Mouse (Mus musculus): ENCODE results near the gene Astn2. TPM values are rescaled to one million over a fixed set of nuclear protein-coding genes. Genes with fewer than 3 reads are reported as not detected.

The Astn2 gene
- polyA plus RNA-seq, 1 experiment: 0.65 TPM

DNA sequence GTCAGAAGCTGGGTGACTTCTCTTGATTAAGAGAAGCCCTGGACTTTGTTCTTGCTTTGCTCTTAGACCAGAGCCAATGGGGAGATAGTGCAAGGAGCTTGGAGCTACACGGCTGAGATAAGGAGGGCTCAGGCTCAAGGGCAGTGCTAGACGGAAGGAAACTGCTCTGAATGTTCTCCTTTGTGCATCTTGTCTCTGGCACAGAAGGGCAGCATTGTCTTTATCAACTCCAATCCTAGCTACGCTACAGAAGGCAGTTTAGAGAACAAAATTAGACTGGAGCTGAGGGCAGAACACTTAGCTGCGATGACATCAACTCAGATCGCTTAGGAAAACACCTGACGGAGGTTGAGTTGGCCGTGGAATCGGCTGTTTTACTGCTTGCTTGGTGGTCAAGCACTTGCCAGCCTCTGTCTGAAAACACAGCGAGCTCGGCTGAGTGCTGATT, 797.2 kb downstream of the Astn2 start:
- Histone ChIP-seq H3K36me3 (ENCODE audit: control insufficient read depth, insufficient read depth, low read length) (no peaks in the 10 kb centered on the region), H3K4me3 (ENCODE audit: control insufficient read depth, insufficient read depth, low read length) (no peak overlapping the region), H3K4me1 (replicated peaks; ENCODE audit: control insufficient read depth, insufficient read depth, low read length) (peaks cover 4% of the 10 kb centered on the region), H3K27ac (ENCODE audit: control insufficient read depth, insufficient read depth, low read length) (no peak overlapping the region), H3K27me3 (ENCODE audit: control insufficient read depth, insufficient read depth, low read length) (no peaks in the 10 kb centered on the region)
- TF ChIP-seq POLR2A (IDR thresholded peaks at IDR 0.05; ENCODE audit: control insufficient read depth, extremely low read depth, insufficient read depth, low read length, poor library complexity) (no peak), CTCF (IDR thresholded peaks at IDR 0.05; ENCODE audit: borderline replicate concordance, control insufficient read depth, extremely low read depth, insufficient read depth, low read length, poor library complexity) (no peak)
- WGBS: 95% methylated on average over 10 of the region's 10 CpGs
- no peak for DNase-seq

DNA sequence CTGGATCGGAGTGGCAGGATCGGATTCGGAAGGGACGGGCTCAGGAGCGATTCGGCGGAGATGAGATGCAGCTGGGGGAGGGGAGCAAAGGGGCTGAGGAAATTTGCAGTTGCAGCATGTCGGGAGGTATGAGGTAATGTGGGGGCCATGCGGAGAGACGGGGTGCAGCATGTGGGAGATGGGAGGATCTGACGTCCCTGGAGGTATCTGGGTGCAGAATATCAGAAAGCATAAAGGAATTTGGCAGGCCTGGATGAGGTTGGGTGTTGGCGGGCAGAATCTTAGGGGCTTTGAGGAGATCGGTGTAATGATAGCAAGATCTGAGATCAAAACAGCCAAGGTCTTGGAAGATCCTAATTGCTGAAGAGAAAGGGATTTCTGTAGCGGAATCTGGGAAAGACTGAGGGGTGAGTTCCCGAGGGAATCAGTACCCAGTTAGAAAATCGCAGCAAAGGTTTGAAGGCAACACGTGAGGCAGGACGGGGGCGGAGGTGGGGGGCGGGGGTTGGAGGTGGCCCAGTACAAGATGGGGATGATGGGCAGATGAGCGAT, 799.2 kb downstream of the Astn2 start:
- TF ChIP-seq POLR2A (IDR thresholded peaks at IDR 0.05; ENCODE audit: control insufficient read depth, extremely low read depth, insufficient read depth, low read length, poor library complexity): no peak
- TF ChIP-seq CTCF (IDR thresholded peaks at IDR 0.05; ENCODE audit: borderline replicate concordance, control insufficient read depth, extremely low read depth, insufficient read depth, low read length, poor library complexity): no peak
- WGBS: 1% methylated on average over 21 of the region's 21 CpGs
- Histone ChIP-seq H3K27ac (ENCODE audit: control insufficient read depth, insufficient read depth, low read length) (no peak overlapping the region), H3K4me1 (replicated peaks; ENCODE audit: control insufficient read depth, insufficient read depth, low read length) (peaks cover 4% of the 10 kb centered on the region), H3K36me3 (ENCODE audit: control insufficient read depth, insufficient read depth, low read length) (no peaks in the 10 kb centered on the region), H3K27me3 (ENCODE audit: control insufficient read depth, insufficient read depth, low read length) (no peaks in the 10 kb centered on the region), H3K4me3 (ENCODE audit: control insufficient read depth, insufficient read depth, low read length) (peak overlapping the region; percentile 89)
- DNase-seq: no peak

DNA sequence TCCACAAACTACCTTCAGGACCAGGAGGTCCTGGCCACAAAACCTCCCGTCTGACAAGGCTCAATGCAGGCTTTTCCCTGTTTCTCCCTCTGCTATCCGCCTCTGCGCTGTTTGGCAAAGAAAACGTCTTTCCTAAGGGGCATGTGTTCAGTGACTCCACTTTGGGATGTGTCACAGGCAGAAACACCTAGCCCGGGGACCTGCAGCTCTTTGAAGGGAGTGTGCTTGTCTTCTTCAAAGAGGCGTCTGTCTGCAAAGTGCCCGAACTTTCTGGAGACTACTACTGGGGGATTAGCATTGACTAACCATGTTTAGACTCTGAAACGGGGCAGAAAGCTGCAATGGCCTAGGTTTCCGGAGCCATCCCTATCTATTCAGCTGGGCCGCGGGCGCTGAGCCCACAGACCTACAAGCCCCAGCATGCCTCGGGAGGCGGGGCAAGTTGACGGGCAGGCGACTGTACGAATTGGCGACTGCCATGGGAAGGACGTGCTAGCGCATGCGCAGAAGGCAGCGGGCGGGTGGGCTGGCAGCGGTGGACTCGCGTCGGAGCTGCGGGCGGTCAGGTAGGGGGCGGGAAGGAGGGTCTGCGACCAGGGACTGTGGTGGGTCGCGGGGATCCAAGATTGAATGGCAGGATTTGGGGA, 799.8 kb downstream of the Astn2 start, which contains the start of gene Trim32:
Trim32 (plus strand) TSS at position 483 of the 647 bp plus-strand sequence.
- H3K4me1 ChIP-seq (replicated peaks; ENCODE audit: control insufficient read depth, insufficient read depth, low read length): peaks cover 4% of the 10 kb centered on the region
- 7% methylated on average over 33 of the region's 33 CpGs for WGBS
- no peak within 1 kb of the TSS for H3K27ac ChIP-seq (ENCODE audit: control insufficient read depth, insufficient read depth, low read length)
- H3K4me3 ChIP-seq (ENCODE audit: control insufficient read depth, insufficient read depth, low read length): peak within 1 kb of the TSS; percentile 89
- no peak for TF ChIP-seq CTCF (IDR thresholded peaks at IDR 0.05; ENCODE audit: borderline replicate concordance, control insufficient read depth, extremely low read depth, insufficient read depth, low read length, poor library complexity)
- peak; percentile 57 for TF ChIP-seq POLR2A (IDR thresholded peaks at IDR 0.05; ENCODE audit: control insufficient read depth, extremely low read depth, insufficient read depth, low read length, poor library complexity)
- peak; percentile 100 for DNase-seq
- no peaks in the 10 kb centered on the region for H3K27me3 ChIP-seq (ENCODE audit: control insufficient read depth, insufficient read depth, low read length)
- no peaks in the 10 kb centered on the region for H3K36me3 ChIP-seq (ENCODE audit: control insufficient read depth, insufficient read depth, low read length)

DNA sequence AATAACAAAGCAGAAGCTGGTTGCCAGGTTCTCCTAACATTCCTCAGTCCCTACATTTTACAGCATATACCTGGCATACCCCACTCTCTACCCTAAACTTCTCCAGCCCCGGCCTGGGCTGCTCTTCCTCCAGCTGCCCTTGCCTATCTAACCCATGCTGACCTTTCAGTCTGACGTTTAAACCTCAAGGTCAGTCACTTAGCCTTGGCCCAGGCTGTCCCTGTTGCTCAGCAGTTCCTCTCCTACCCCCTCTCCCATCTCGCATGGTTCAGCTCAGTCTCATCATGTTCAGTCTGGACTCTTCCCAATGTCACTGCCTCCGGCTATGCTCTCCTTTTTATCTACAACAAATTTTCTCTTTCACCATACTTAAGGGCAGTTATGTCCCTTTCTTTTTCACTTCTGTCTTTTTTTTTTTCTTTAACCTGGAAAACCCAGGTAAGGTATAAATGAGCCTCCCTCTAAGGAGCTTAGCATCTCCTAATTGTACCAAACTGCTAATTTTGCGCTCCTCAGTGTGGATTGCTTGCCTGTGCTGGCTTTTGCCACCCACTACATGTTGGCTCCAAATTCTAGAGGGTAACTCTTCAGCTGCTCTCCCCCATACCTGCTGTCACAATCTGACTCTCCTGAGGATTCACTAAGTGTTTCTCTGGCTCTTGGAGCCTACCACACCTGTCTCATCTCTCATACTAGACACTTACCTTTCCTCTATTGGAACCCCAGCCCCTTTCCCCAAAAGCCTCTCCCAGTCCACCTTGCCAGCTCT, 809.6 kb downstream of the Astn2 start:
- no peaks in the 10 kb centered on the region for H3K27me3 ChIP-seq (ENCODE audit: control insufficient read depth, insufficient read depth, low read length)
- H3K4me3 ChIP-seq (ENCODE audit: control insufficient read depth, insufficient read depth, low read length): no peak overlapping the region
- 76% methylated on average over 5 of the region's 5 CpGs for WGBS
- no peaks in the 10 kb centered on the region for H3K4me1 ChIP-seq (replicated peaks; ENCODE audit: control insufficient read depth, insufficient read depth, low read length)
- no peak for DNase-seq
- no peak overlapping the region for H3K27ac ChIP-seq (ENCODE audit: control insufficient read depth, insufficient read depth, low read length)
- H3K36me3 ChIP-seq (ENCODE audit: control insufficient read depth, insufficient read depth, low read length): no peaks in the 10 kb centered on the region
- TF ChIP-seq CTCF (IDR thresholded peaks at IDR 0.05; ENCODE audit: borderline replicate concordance, control insufficient read depth, extremely low read depth, insufficient read depth, low read length, poor library complexity) (no peak), POLR2A (IDR thresholded peaks at IDR 0.05; ENCODE audit: control insufficient read depth, extremely low read depth, insufficient read depth, low read length, poor library complexity) (no peak)

DNA sequence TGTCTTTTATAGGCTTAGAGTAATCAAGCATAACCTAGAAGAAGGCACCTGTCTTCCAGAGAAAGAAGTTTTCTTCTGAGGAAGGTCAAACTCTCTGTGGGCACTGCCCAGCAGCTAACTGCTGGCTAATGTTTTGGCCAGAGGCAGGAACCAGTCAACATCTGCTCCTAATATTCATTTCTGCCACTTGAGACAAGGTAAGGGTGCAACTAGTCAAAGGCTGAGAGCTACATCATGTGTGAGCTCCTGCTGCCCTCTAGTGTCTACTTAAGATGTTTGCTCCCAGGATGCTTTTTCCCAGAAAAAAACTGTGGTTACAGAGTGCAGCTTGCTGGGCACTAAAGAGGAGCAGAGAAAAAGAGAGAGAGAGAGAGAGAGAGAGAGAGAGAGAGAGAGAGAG, 814.6 kb downstream of the Astn2 start:
- Histone ChIP-seq H3K36me3 (ENCODE audit: control insufficient read depth, insufficient read depth, low read length) (no peaks in the 10 kb centered on the region), H3K27me3 (ENCODE audit: control insufficient read depth, insufficient read depth, low read length) (no peaks in the 10 kb centered on the region), H3K27ac (ENCODE audit: control insufficient read depth, insufficient read depth, low read length) (no peak overlapping the region), H3K4me3 (ENCODE audit: control insufficient read depth, insufficient read depth, low read length) (no peak overlapping the region), H3K4me1 (replicated peaks; ENCODE audit: control insufficient read depth, insufficient read depth, low read length) (no peaks in the 10 kb centered on the region)
- TF ChIP-seq CTCF (IDR thresholded peaks at IDR 0.05; ENCODE audit: borderline replicate concordance, control insufficient read depth, extremely low read depth, insufficient read depth, low read length, poor library complexity) (no peak), POLR2A (IDR thresholded peaks at IDR 0.05; ENCODE audit: control insufficient read depth, extremely low read depth, insufficient read depth, low read length, poor library complexity) (no peak)
- DNase-seq: no peak

DNA sequence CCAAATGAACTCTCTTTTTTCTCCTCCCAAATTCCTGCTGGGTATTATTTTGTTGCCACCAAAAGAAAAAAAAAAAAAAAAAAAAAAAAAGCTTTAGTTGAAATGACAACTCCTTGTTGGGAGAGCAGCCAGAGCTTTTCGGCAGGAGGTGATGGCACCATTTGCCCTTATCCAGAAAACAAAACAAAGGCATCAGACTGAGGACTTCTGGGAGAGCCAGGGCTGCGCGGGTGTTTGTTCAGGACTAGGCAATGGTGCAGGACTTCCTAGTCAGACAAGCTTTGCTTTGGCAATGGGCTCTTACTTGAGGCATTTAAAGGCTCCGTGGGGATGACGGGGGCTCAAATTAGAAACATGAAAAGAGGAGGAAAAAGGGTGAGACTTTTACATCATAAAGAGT, 817.5 kb downstream of the Astn2 start:
- WGBS: 81% methylated on average over 5 of the region's 5 CpGs
- H3K27ac ChIP-seq (ENCODE audit: control insufficient read depth, insufficient read depth, low read length): no peak overlapping the region
- no peaks in the 10 kb centered on the region for H3K27me3 ChIP-seq (ENCODE audit: control insufficient read depth, insufficient read depth, low read length)
- no peak for DNase-seq
- TF ChIP-seq CTCF (IDR thresholded peaks at IDR 0.05; ENCODE audit: borderline replicate concordance, control insufficient read depth, extremely low read depth, insufficient read depth, low read length, poor library complexity) (no peak), POLR2A (IDR thresholded peaks at IDR 0.05; ENCODE audit: control insufficient read depth, extremely low read depth, insufficient read depth, low read length, poor library complexity) (no peak)
- H3K4me3 ChIP-seq (ENCODE audit: control insufficient read depth, insufficient read depth, low read length): no peak overlapping the region
- H3K36me3 ChIP-seq (ENCODE audit: control insufficient read depth, insufficient read depth, low read length): no peaks in the 10 kb centered on the region
- H3K4me1 ChIP-seq (replicated peaks; ENCODE audit: control insufficient read depth, insufficient read depth, low read length): no peaks in the 10 kb centered on the region
